Mouse (Mus musculus): ENCODE measurements around the gene Dmrtc2.
"Not testable (repeated sequence)": the region's sequence is repeated elsewhere in the genome, so short reads cannot be mapped to it uniquely, and the experiment has no call there.

Dmrtc2 gene

GRCm38 (mm10) chr7:24869080-24869479 lies 777 bp upstream of the Dmrtc2 start:
- no peak for DNase-seq (ENCODE audit: low spot score)

GRCm38 (mm10) chr7:24877588-24877987 lies 7.7 kb downstream of the Dmrtc2 start:
- no peak for DNase-seq (ENCODE audit: low spot score)

- no peak for DNase-seq (ENCODE audit: low spot score)
Measured at GRCm38 (mm10) chr7:24879620-24880019, 9.8 kb downstream of the Dmrtc2 start.

- DNase-seq (ENCODE audit: low spot score): no peak
Measured at GRCm38 (mm10) chr7:24882416-24883199, 12.8 kb downstream of the Dmrtc2 start.

- DNase-seq (ENCODE audit: low spot score): peak; percentile 94
Measured at GRCm38 (mm10) chr7:24883896-24884692, 14.2 kb downstream of the Dmrtc2 start, which contains the start of gene Rps19. Rps19 (plus strand) TSS chr7:24884371.

GRCm38 (mm10) chr7:24884693-24885291 lies 14.9 kb downstream of the Dmrtc2 start:
- no peak for DNase-seq (ENCODE audit: low spot score)

GRCm38 (mm10) chr7:24885468-24886307 lies 15.8 kb downstream of the Dmrtc2 start:
- no peak for DNase-seq (ENCODE audit: low spot score)

- DNase-seq (ENCODE audit: low spot score): no peak
Measured at GRCm38 (mm10) chr7:24886308-24886633, 16.4 kb downstream of the Dmrtc2 start.

- no peak for DNase-seq (ENCODE audit: low spot score)
Measured at GRCm38 (mm10) chr7:24887096-24887495, 17.2 kb downstream of the Dmrtc2 start.

- DNase-seq (ENCODE audit: low spot score): no peak
Measured at GRCm38 (mm10) chr7:24889431-24890220, 19.8 kb downstream of the Dmrtc2 start.

- DNase-seq (ENCODE audit: low spot score): no peak
Measured at GRCm38 (mm10) chr7:24890281-24891216, 20.7 kb downstream of the Dmrtc2 start.

GRCm38 (mm10) chr7:24891241-24892124 lies 21.6 kb downstream of the Dmrtc2 start:
- no peak for DNase-seq (ENCODE audit: low spot score)

GRCm38 (mm10) chr7:24892125-24892583 lies 22.3 kb downstream of the Dmrtc2 start:
- DNase-seq (ENCODE audit: low spot score): no peak

GRCm38 (mm10) chr7:24895749-24896148 lies 25.9 kb downstream of the Dmrtc2 start:
- not testable (repeated sequence) for DNase-seq (ENCODE audit: low spot score)

- DNase-seq (ENCODE audit: low spot score): no peak
Measured at GRCm38 (mm10) chr7:24896269-24896668, 26.4 kb downstream of the Dmrtc2 start.

GRCm38 (mm10) chr7:24897224-24897623 lies 27.4 kb downstream of the Dmrtc2 start, which contains the start of gene Cd79a:
Cd79a (plus strand) TSS chr7:24897381.
- no peak for DNase-seq (ENCODE audit: low spot score)

GRCm38 (mm10) chr7:24897959-24898358 lies 28.1 kb downstream of the Dmrtc2 start:
- DNase-seq (ENCODE audit: low spot score): no peak

- DNase-seq (ENCODE audit: low spot score): no peak
Measured at GRCm38 (mm10) chr7:24901114-24901513, 31.3 kb downstream of the Dmrtc2 start.

- no peak for DNase-seq (ENCODE audit: low spot score)
Measured at GRCm38 (mm10) chr7:24901842-24902241, 32.0 kb downstream of the Dmrtc2 start.

All from urinary bladder, postnatal 10 days (tissue).